Comparison of ENCODE assay signal across 1 mouse cellular context in genomic region chr11:115712268-115712667, GRCm38 (mm10).
TF ChIP-seq lines count a peak whose summit lies in the region.

No protein-coding gene starts in this region.

TF ChIP-seq in CH12.LX, 34 proteins besides CTCF, POLR2A, EP300 and RAD21:
- TF ChIP-seq ELF1 (IDR thresholded peaks at IDR 0.05; ENCODE audit: low read depth, low read length): peak; percentile 84
- no peak for TF ChIP-seq ZNF384 (IDR thresholded peaks at IDR 0.05; ENCODE audit: low read depth, low read length)
- no peak for TF ChIP-seq MAZ (IDR thresholded peaks at IDR 0.05; ENCODE audit: low read depth, low read length)
- no peak for TF ChIP-seq UBTF (IDR thresholded peaks at IDR 0.05; ENCODE audit: low read depth, low read length)
- TF ChIP-seq ZMIZ1 (IDR thresholded peaks at IDR 0.05; ENCODE audit: low read depth, low read length): 0 out of 2 replicates have a peak, but pooled peaks have one; percentile 42
- TF ChIP-seq IRF4 (IDR thresholded peaks at IDR 0.05; ENCODE audit: low read depth, low read length): peak; percentile 41; the same call in 1 of the 2 replicates
- TF ChIP-seq NELFE (IDR thresholded peaks at IDR 0.05; ENCODE audit: low read depth, low read length): peak; percentile 49
- 0 out of 2 replicates have a peak, but pooled peaks have one; percentile 55 for TF ChIP-seq RCOR1 (conservative IDR thresholded peaks at IDR 0.05; ENCODE audit: low read depth, low read length)
- TF ChIP-seq SMC3 (IDR thresholded peaks at IDR 0.05; ENCODE audit: low read depth, low read length): no peak
- peak; percentile 39; the same call in 1 of the 2 replicates for TF ChIP-seq HCFC1 (IDR thresholded peaks at IDR 0.05; ENCODE audit: low read depth, low read length)
- no peak for TF ChIP-seq MEF2A (IDR thresholded peaks at IDR 0.05; ENCODE audit: borderline replicate concordance, low read depth, low read length)
- no peak for TF ChIP-seq KAT2A (IDR thresholded peaks at IDR 0.05; ENCODE audit: insufficient replicate concordance, low read length)
- peak; percentile 2; the same call in 1 of the 2 replicates for TF ChIP-seq CHD1 (IDR thresholded peaks at IDR 0.05; ENCODE audit: low read depth, low read length)
- TF ChIP-seq ETS1 (conservative IDR thresholded peaks at IDR 0.05; ENCODE audit: low read depth, low read length): no peak
